Mouse (Mus musculus) cerebellum, adult 2 months (tissue): Measurements from ENCODE around the gene Foxo3.

Experiments used
- CTCF ChIP-seq: fragments of 200-500 bp; IDR thresholded peaks from 2 replicates; pipeline ENCODE4 v1.5.1; 2011; ENCODE audit warnings: low read depth, mild to moderate bottlenecking, control low read depth, low read length, moderate library complexity, borderline replicate concordance; ENCODE audit not compliant: insufficient read depth
- POLR2A ChIP-seq: fragments of 200-500 bp; IDR thresholded peaks from 2 replicates; pipeline ENCODE4 v1.6.1; 2011; ENCODE audit warnings: low read length, control low read depth, borderline replicate concordance; ENCODE audit not compliant: insufficient read depth

DNA sequence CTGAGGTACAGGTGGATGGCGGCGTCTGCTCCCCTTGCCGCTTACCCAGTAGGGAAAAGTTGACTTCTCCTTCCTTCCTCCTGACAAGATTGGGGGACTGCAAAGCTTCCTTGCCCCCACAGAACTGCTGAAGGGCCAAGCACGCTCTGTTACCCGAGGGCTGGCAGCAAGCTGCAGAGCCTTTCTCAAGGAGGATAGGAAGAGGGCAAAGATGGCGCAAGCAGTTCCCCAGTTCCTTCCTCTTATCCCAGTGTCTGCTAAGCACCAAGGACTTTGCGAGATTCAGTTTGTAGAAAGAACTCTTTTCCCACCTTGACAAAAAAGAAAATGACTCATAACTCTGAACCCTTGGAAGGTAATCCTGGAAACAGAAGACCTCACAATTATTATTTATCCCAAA is 18.6 kb downstream of the Foxo3 start:
- TF ChIP-seq CTCF (no peak), POLR2A (no peak)
